Mouse (Mus musculus) midbrain, postnatal 0 days (tissue): ENCODE data around the gene Tank. TPM values are rescaled to one million over a fixed set of nuclear protein-coding genes. Genes with fewer than 3 reads are reported as not detected.

ENCODE experiments used
- ATAC-seq: fragments of 200-750 bp; cut with Nextera tagmentation; 2 replicates; pipeline ENCODE4 v1.8.0; 2017; ENCODE audit warnings: moderate number of reproducible peaks, mild to moderate bottlenecking, moderate TSS enrichment, moderate library complexity; ENCODE audit not compliant: low FRiP score
- DNase-seq: peaks from one replicate; pipeline ENCODE4 v3.0.0-alpha.2; 2015; ENCODE audit warnings: low spot score
- H3K27ac ChIP-seq: fragments of 300-500 bp; sonication (generic); 2 replicates; pipeline ENCODE4 v1.5.1; 2014; ENCODE audit warnings: low read depth, mild to moderate bottlenecking, low read length, mixed read lengths
- H3K27me3 ChIP-seq: fragments of 300-500 bp; sonication (generic); 2 replicates; pipeline ENCODE4 v1.6.1; 2014; ENCODE audit warnings: low read length, control low read depth, mixed read lengths; ENCODE audit not compliant: insufficient read depth
- H3K36me3 ChIP-seq: fragments of 300-500 bp; sonication (generic); 2 replicates; pipeline ENCODE4 v1.6.1; 2014; ENCODE audit warnings: low read length, control low read depth, mixed read lengths; ENCODE audit not compliant: insufficient read depth
- H3K4me1 ChIP-seq: fragments of 300-500 bp; sonication (generic); 2 replicates; pipeline ENCODE4 v1.6.1; 2014; ENCODE audit warnings: mild to moderate bottlenecking, control low read depth, antibody characterized with exemption, low read length, mixed read lengths; ENCODE audit not compliant: insufficient read depth
- H3K4me2 ChIP-seq: fragments of 300-500 bp; sonication (generic); 2 replicates; pipeline ENCODE4 v1.6.1; 2014; ENCODE audit warnings: low read depth, mild to moderate bottlenecking, low read length, mixed read lengths; ENCODE audit not compliant: poor library complexity, severe bottlenecking
- H3K4me3 ChIP-seq: fragments of 300-500 bp; sonication (generic); 2 replicates; pipeline ENCODE4 v1.5.1; 2014; ENCODE audit warnings: low read depth, mild to moderate bottlenecking, low read length, moderate library complexity
- H3K9ac ChIP-seq: fragments of 300-500 bp; sonication (generic); replicated peaks from 2 replicates; pipeline ENCODE4 v1.6.1; 2014; ENCODE audit warnings: mild to moderate bottlenecking, low read length, moderate library complexity, mixed read lengths; ENCODE audit not compliant: poor library complexity, severe bottlenecking
- H3K9me3 ChIP-seq: fragments of 300-500 bp; sonication (generic); 2 replicates; pipeline ENCODE4 v1.6.1; 2016; ENCODE audit warnings: low read length, control low read depth
- CTCF ChIP-seq: IDR thresholded peaks from 2 replicates; pipeline ENCODE4 v1.5.1; 2016; ENCODE audit warnings: antibody characterized with exemption, mild to moderate bottlenecking
- WGBS: fragments of 180-500 bp; shearing (Covaris S2); extraction: QIAGEN DNeasy Blood & Tissue Kit; methylation state at CpG from one replicate; pipeline ENCODE4 v1.1.7; 2014; 5-methylcytosine and 5-hydroxymethylcytosine counted together
- polyA plus RNA-seq: library from polyadenylated mRNA; unstranded; fragments of >200 nt; fragmentation: Nextera tagmentation; extraction: Ambion mirVana; gene quantifications from 2 replicates; pipeline ENCODE4 v1.2.1, GENCODE M21; 2015
- total RNA-seq: library from RNA; depleted of rRNA; stranded (reverse); fragments of >200 nt; gene quantifications from 2 replicates; pipeline ENCODE4 v1.2.3, GENCODE M21; 2014

Gene Tank
- total and polyA plus RNA-seq, 2 experiments from 2014 or later = 25.4 to 25.8 TPM

- Histone ChIP-seq H3K36me3 (no peaks in the 10 kb centered on the region), H3K4me1 (no peaks in the 10 kb centered on the region), H3K4me3 (no peak overlapping the region), H3K9ac (no peak overlapping the region), H3K27ac (no peak overlapping the region), H3K9me3 (no peaks in the 10 kb centered on the region), H3K4me2 (no peak overlapping the region), H3K27me3 (no peaks in the 10 kb centered on the region)
- no peak for TF ChIP-seq CTCF
- no peak for ATAC-seq
- DNase-seq = no peak
- WGBS = 89% methylated on average over 5 of the region's 5 CpGs
Observed at GRCm38 (mm10) chr2:61582578-61583315, 4.4 kb downstream of the Tank start.

DNA sequence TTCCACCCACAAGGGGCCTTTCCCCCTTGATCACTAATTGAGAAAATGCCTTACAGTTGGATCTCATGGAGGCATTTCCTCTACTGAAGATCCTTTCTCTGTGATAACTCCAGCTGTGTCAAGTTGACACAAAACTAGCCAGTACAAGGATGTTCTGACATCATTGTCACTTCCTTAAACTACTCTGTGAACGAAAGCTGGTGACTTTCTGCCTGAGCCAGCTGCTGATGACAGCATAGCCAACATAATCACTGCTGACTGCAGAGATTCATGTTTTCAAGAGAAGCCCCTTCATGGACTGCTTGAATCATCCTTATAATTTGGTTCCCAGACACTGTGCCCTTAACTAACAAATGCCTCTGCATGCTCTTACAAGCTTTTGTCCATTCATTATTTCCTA is 7.1 kb downstream of the Tank start:
- Histone ChIP-seq H3K36me3 (no peaks in the 10 kb centered on the region), H3K27me3 (no peaks in the 10 kb centered on the region), H3K27ac (no peak overlapping the region), H3K4me3 (no peak overlapping the region), H3K9me3 (no peaks in the 10 kb centered on the region), H3K4me1 (no peaks in the 10 kb centered on the region), H3K4me2 (no peak overlapping the region), H3K9ac (no peak overlapping the region)
- 74% methylated on average over 1 of the region's 1 CpGs for WGBS
- no peak for DNase-seq
- ATAC-seq = no peak
- TF ChIP-seq CTCF = no peak

GRCm38 (mm10) chr2:61586166-61586565 is 7.8 kb downstream of the Tank start:
- H3K27ac ChIP-seq = no peak overlapping the region
- no peak for TF ChIP-seq CTCF

DNA sequence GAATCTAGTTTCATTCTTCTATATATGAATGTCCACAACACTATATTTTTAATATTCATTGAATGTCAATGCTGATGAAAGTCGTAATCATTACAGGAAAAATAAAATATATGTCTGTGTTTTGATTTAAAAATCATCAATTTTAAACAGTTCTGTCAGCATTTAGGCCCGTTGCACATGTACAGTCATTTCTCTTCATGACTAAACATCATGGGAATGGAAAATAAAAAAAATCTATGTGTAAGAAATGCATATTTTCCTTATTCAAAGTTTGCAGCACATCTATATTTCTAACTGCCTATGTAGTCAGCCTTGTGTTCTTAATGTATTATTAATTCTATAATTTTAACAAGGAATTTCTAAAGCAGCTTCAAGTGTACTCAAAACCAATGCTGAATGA is 12.4 kb downstream of the Tank start:
- no peak overlapping the region for H3K9ac ChIP-seq
- H3K36me3 ChIP-seq = no peaks in the 10 kb centered on the region
- no peak overlapping the region for H3K27ac ChIP-seq
- H3K4me1 ChIP-seq = no peaks in the 10 kb centered on the region
- H3K4me2 ChIP-seq = no peak overlapping the region
- DNase-seq (no peak), ATAC-seq (no peak)
- no peak for TF ChIP-seq CTCF
- H3K27me3 ChIP-seq = no peaks in the 10 kb centered on the region
- 94% methylated on average over 2 of the region's 2 CpGs for WGBS
- no peak overlapping the region for H3K4me3 ChIP-seq
- no peaks in the 10 kb centered on the region for H3K9me3 ChIP-seq

More at GRCm38 (mm10) chr2:61586166-61586565, 7.8 kb downstream of the Tank start:
- no peaks in the 10 kb centered on the region for H3K4me1 ChIP-seq
- H3K27me3 ChIP-seq = no peaks in the 10 kb centered on the region
- H3K4me3 ChIP-seq = no peak overlapping the region
- H3K9me3 ChIP-seq = no peaks in the 10 kb centered on the region
- DNase-seq (no peak), ATAC-seq (no peak)
- WGBS = 92% methylated on average over 3 of the region's 3 CpGs
- no peak overlapping the region for H3K9ac ChIP-seq
- no peaks in the 10 kb centered on the region for H3K36me3 ChIP-seq
- no peak overlapping the region for H3K4me2 ChIP-seq

DNA sequence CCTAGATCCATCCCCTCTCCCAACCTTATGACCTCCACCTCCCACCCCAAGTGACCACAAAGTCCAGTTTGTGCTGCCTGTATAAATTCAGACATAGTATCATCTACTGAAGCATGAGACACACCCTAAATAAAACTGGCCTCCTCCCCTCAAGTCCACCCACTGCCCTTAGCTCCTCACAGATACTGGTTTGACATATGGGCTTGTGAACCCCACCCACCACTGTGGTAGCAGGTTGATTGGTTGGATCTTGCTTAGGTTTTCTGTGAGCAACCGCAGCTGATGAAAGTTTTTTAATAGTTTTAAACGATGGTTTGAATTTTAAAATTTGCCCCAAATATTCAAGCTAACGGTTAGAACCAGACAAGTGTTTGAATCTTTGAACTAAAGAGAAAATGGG is 13.7 kb downstream of the Tank start:
- DNase-seq = no peak
- H3K27me3 ChIP-seq = no peaks in the 10 kb centered on the region
- no peak for TF ChIP-seq CTCF

DNA sequence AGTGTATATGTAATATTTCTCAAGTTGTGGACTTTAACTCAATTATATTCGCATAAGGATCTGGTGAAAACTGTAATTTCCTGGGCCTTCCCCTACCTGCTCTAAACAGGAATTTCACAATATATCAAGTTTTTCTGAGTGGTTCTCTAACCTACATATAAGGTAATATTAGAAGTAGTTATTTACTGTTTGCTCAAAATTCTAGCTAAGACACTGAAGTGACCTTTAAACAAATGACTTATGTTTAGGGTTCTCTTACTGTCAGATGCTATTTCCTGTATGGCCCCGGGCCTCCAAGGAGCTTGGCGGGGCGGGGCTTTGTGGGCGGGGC is 14.3 kb downstream of the Tank start:
- ATAC-seq = no peak
- H3K27ac ChIP-seq = peak overlapping the region; percentile 75; the same call in 1 of the 2 replicates
- TF ChIP-seq CTCF = no peak
- H3K4me3 ChIP-seq = peak overlapping the region; percentile 91
- no peaks in the 10 kb centered on the region for H3K4me1 ChIP-seq
- peak overlapping the region; percentile 81 for H3K9ac ChIP-seq
- no peak for DNase-seq
- H3K36me3 ChIP-seq = no peaks in the 10 kb centered on the region
- H3K9me3 ChIP-seq = no peaks in the 10 kb centered on the region
- H3K27me3 ChIP-seq = no peaks in the 10 kb centered on the region
- 19% methylated on average over 5 of the region's 5 CpGs for WGBS
- peak overlapping the region; percentile 83 for H3K4me2 ChIP-seq

More for the DNA sequence above, 13.7 kb downstream of the Tank start:
- no peak overlapping the region for H3K4me2 ChIP-seq
- H3K4me3 ChIP-seq = no peak overlapping the region
- no peak overlapping the region for H3K27ac ChIP-seq
- no peaks in the 10 kb centered on the region for H3K4me1 ChIP-seq
- H3K9ac ChIP-seq = no peak overlapping the region
- no peaks in the 10 kb centered on the region for H3K36me3 ChIP-seq
- no peaks in the 10 kb centered on the region for H3K9me3 ChIP-seq
- 96% methylated on average over 3 of the region's 3 CpGs for WGBS
- no peak for ATAC-seq
